Mouse (Mus musculus) embryonic facial prominence, embryonic 14.5 days (tissue): Measurements from ENCODE around the gene Camsap1. TPM values are rescaled to one million over a fixed set of nuclear protein-coding genes. Genes with fewer than 3 reads are reported as not detected.
A peak's percentile ranks its signal among the peaks of the same experiment; 100 is the strongest.

Experiments
- ATAC-seq: fragments of 200-750 bp; cut with Nextera tagmentation; 2 replicates; pipeline ENCODE4 v1.8.0; 2017; ENCODE audit warnings: low read depth, moderate number of reproducible peaks, moderate TSS enrichment
- DNase-seq: peaks from one replicate; pipeline ENCODE4 v3.0.0-alpha.2; 2015; ENCODE audit warnings: low spot score
- H3K27ac ChIP-seq: fragments of 300-500 bp; sonication (generic); replicated peaks from 2 replicates; pipeline ENCODE4 v1.5.1; 2014; ENCODE audit warnings: low read depth, mild to moderate bottlenecking, low read length, moderate library complexity
- H3K27me3 ChIP-seq: fragments of 300-500 bp; sonication (generic); replicated peaks from 2 replicates; pipeline ENCODE4 v1.6.1; 2014; ENCODE audit warnings: low read length; ENCODE audit not compliant: control insufficient read depth, insufficient read depth
- H3K36me3 ChIP-seq: fragments of 300-500 bp; sonication (generic); 2 replicates; pipeline ENCODE4 v1.6.1; 2014; ENCODE audit warnings: low read length, mixed read lengths; ENCODE audit not compliant: control insufficient read depth, insufficient read depth
- H3K4me1 ChIP-seq: fragments of 300-500 bp; sonication (generic); 2 replicates; pipeline ENCODE4 v1.6.1; 2014; ENCODE audit warnings: antibody characterized with exemption, low read length; ENCODE audit not compliant: control insufficient read depth, insufficient read depth
- H3K4me2 ChIP-seq: fragments of 300-500 bp; sonication (generic); 2 replicates; pipeline ENCODE4 v1.6.1; 2014; ENCODE audit warnings: low read depth, mild to moderate bottlenecking, low read length, moderate library complexity, mixed read lengths
- H3K4me3 ChIP-seq: fragments of 300-500 bp; sonication (generic); 2 replicates; pipeline ENCODE4 v1.5.1; 2014; ENCODE audit warnings: low read depth, mild to moderate bottlenecking, low read length
- H3K9ac ChIP-seq: fragments of 300-500 bp; sonication (generic); 2 replicates; pipeline ENCODE4 v1.6.1; 2014; ENCODE audit warnings: low read depth, mild to moderate bottlenecking, low read length, moderate library complexity, mixed read lengths
- H3K9me3 ChIP-seq: fragments of 300-500 bp; sonication (generic); 2 replicates; pipeline ENCODE4 v1.6.1; 2016; ENCODE audit warnings: low read length; ENCODE audit not compliant: control insufficient read depth
- WGBS: fragments of 180-500 bp; shearing (Covaris S2); extraction: QIAGEN DNeasy Blood & Tissue Kit; methylation state at CpG from one replicate; pipeline ENCODE4 v1.1.7; 2014; 5-methylcytosine and 5-hydroxymethylcytosine counted together
- polyA plus RNA-seq: library from polyadenylated mRNA; unstranded; fragments of >200 nt; fragmentation: Nextera tagmentation; extraction: Ambion mirVana; gene quantifications from 2 replicates; pipeline ENCODE4 v1.2.1, GENCODE M21; 2014

Gene Camsap1
- polyA plus RNA-seq, 1 experiment from 2014 or later: 30.6 TPM

- no peak for ATAC-seq
- peaks cover 9% of the 10 kb centered on the region for H3K4me1 ChIP-seq
- WGBS: 81% methylated on average over 3 of the region's 3 CpGs
- H3K27ac ChIP-seq: no peak overlapping the region
- H3K4me3 ChIP-seq: 0 out of 2 replicates have a peak overlapping the region, but pooled peaks have one; percentile 89
- H3K4me2 ChIP-seq: peak overlapping the region; percentile 72
- no peaks in the 10 kb centered on the region for H3K27me3 ChIP-seq
- H3K9ac ChIP-seq: peak overlapping the region; percentile 75; the same call in 1 of the 2 replicates
- DNase-seq: no peak
- H3K36me3 ChIP-seq: peaks cover 15% of the 10 kb centered on the region
- no peaks in the 10 kb centered on the region for H3K9me3 ChIP-seq
Measured at GRCm38 (mm10) chr2:26019923-26020322, 36.8 kb upstream of the Camsap1 start.

- H3K36me3 ChIP-seq: peaks cover 39% of the 10 kb centered on the region
- peaks cover 9% of the 10 kb centered on the region for H3K4me1 ChIP-seq
- no peaks in the 10 kb centered on the region for H3K27me3 ChIP-seq
- no peak overlapping the region for H3K27ac ChIP-seq
- H3K4me3 ChIP-seq: no peak overlapping the region
- no peak for ATAC-seq
- 71% methylated on average over 4 of the region's 4 CpGs for WGBS
- no peak for DNase-seq
- H3K9me3 ChIP-seq: no peaks in the 10 kb centered on the region
- no peak overlapping the region for H3K4me2 ChIP-seq
- no peak overlapping the region for H3K9ac ChIP-seq
Measured at GRCm38 (mm10) chr2:26017326-26017725, 34.2 kb upstream of the Camsap1 start.

- 97% methylated on average over 3 of the region's 3 CpGs for WGBS
- peaks cover 76% of the 10 kb centered on the region for H3K36me3 ChIP-seq
Measured at GRCm38 (mm10) chr2:26013674-26014073, 30.6 kb upstream of the Camsap1 start.

GRCm38 (mm10) chr2:26011420-26011819 lies 28.3 kb upstream of the Camsap1 start:
- Histone ChIP-seq H3K4me3 (no peak overlapping the region), H3K9ac (no peak overlapping the region), H3K36me3 (peaks cover 98% of the 10 kb centered on the region), H3K9me3 (no peaks in the 10 kb centered on the region), H3K27ac (no peak overlapping the region), H3K4me1 (no peaks in the 10 kb centered on the region), H3K4me2 (no peak overlapping the region), H3K27me3 (no peaks in the 10 kb centered on the region)
- ATAC-seq: no peak
- 79% methylated on average over 1 of the region's 1 CpGs for WGBS
- no peak for DNase-seq

More at GRCm38 (mm10) chr2:26013674-26014073, 30.6 kb upstream of the Camsap1 start:
- H3K4me3 ChIP-seq: no peak overlapping the region
- DNase-seq (no peak), ATAC-seq (no peak)
- H3K4me2 ChIP-seq: no peak overlapping the region
- H3K27me3 ChIP-seq: no peaks in the 10 kb centered on the region
- no peaks in the 10 kb centered on the region for H3K4me1 ChIP-seq
- no peak overlapping the region for H3K27ac ChIP-seq
- H3K9ac ChIP-seq: no peak overlapping the region
- no peaks in the 10 kb centered on the region for H3K9me3 ChIP-seq

- no peaks in the 10 kb centered on the region for H3K4me1 ChIP-seq
- H3K27me3 ChIP-seq: no peaks in the 10 kb centered on the region
- no peak overlapping the region for H3K27ac ChIP-seq
- no peak for DNase-seq
- no peak overlapping the region for H3K4me3 ChIP-seq
- peaks cover 95% of the 10 kb centered on the region for H3K36me3 ChIP-seq
- no peak overlapping the region for H3K4me2 ChIP-seq
- ATAC-seq: no peak
- WGBS: 86% methylated on average over 2 of the region's 2 CpGs
- H3K9ac ChIP-seq: no peak overlapping the region
- H3K9me3 ChIP-seq: no peaks in the 10 kb centered on the region
Measured at GRCm38 (mm10) chr2:26002001-26002400, 18.9 kb upstream of the Camsap1 start.

GRCm38 (mm10) chr2:26001136-26001535 lies 18.1 kb upstream of the Camsap1 start:
- Histone ChIP-seq H3K9ac (no peak overlapping the region), H3K4me1 (no peaks in the 10 kb centered on the region), H3K27me3 (no peaks in the 10 kb centered on the region), H3K9me3 (no peaks in the 10 kb centered on the region), H3K4me3 (no peak overlapping the region), H3K4me2 (no peak overlapping the region), H3K27ac (no peak overlapping the region), H3K36me3 (peaks cover 89% of the 10 kb centered on the region)
- DNase-seq: no peak
- ATAC-seq: no peak
- WGBS: 93% methylated on average over 5 of the region's 5 CpGs

- Histone ChIP-seq H3K9me3 (no peaks in the 10 kb centered on the region), H3K27ac (no peak overlapping the region), H3K36me3 (peaks cover 57% of the 10 kb centered on the region), H3K4me1 (no peaks in the 10 kb centered on the region), H3K4me2 (no peak overlapping the region), H3K4me3 (no peak overlapping the region), H3K9ac (no peak overlapping the region), H3K27me3 (no peaks in the 10 kb centered on the region)
- ATAC-seq (no peak), DNase-seq (no peak)
- WGBS: 92% methylated on average over 3 of the region's 3 CpGs
Measured at GRCm38 (mm10) chr2:25997716-25998115, 14.6 kb upstream of the Camsap1 start.

GRCm38 (mm10) chr2:25994791-25995190 lies 11.7 kb upstream of the Camsap1 start:
- ATAC-seq: no peak
- Histone ChIP-seq H3K4me3 (no peak overlapping the region), H3K4me2 (no peak overlapping the region), H3K27me3 (no peaks in the 10 kb centered on the region), H3K9me3 (no peaks in the 10 kb centered on the region), H3K27ac (no peak overlapping the region), H3K9ac (no peak overlapping the region), H3K36me3 (peaks cover 31% of the 10 kb centered on the region), H3K4me1 (no peaks in the 10 kb centered on the region)
- DNase-seq: no peak
- WGBS: 90% methylated on average over 3 of the region's 3 CpGs

GRCm38 (mm10) chr2:25992285-25992684 lies 9.2 kb upstream of the Camsap1 start:
- ATAC-seq: no peak

More at GRCm38 (mm10) chr2:25992285-25992684, 9.2 kb upstream of the Camsap1 start:
- Histone ChIP-seq H3K9me3 (no peaks in the 10 kb centered on the region), H3K4me2 (no peak overlapping the region), H3K27ac (no peak overlapping the region), H3K27me3 (no peaks in the 10 kb centered on the region), H3K36me3 (peaks cover 6% of the 10 kb centered on the region), H3K4me1 (no peaks in the 10 kb centered on the region), H3K9ac (no peak overlapping the region), H3K4me3 (no peak overlapping the region)
- WGBS: 70% methylated on average over 2 of the region's 2 CpGs
- no peak for DNase-seq
